Mouse (Mus musculus) NIH3T3 (cell line): ENCODE results near the gene Tmem189.
A peak's percentile ranks its signal among the peaks of the same experiment; 100 is the strongest.
"Not testable (repeated sequence)": the region's sequence is repeated elsewhere in the genome, so short reads cannot be mapped to it uniquely, and the experiment has no call there.

Experiments used
- DNase-seq: peaks from one replicate; pipeline ENCODE4 v3.0.0-alpha.2; 2012; ENCODE audit warnings: low read depth

Tmem189 gene

DNA sequence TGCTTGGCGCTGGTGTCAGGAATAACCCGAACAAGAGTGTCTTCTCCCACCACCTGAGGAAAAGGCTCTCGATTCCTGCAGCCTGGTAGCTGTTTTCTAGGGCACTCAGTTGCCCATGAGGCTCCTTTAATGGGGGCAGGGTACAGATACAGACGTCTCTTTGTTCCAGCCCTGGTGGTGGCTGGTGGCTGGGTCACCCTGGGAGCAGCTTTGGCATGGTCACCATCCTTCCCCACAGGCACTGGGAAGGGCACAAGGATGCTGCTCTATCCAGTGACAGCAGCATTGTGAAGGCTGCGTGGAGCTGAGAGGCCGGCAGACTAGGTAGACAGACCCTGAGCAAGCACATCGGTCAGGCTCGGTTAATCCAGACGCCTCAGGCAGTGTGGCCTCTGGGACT lies 38.0 kb downstream of the Tmem189 start:
- no peak for DNase-seq

DNA sequence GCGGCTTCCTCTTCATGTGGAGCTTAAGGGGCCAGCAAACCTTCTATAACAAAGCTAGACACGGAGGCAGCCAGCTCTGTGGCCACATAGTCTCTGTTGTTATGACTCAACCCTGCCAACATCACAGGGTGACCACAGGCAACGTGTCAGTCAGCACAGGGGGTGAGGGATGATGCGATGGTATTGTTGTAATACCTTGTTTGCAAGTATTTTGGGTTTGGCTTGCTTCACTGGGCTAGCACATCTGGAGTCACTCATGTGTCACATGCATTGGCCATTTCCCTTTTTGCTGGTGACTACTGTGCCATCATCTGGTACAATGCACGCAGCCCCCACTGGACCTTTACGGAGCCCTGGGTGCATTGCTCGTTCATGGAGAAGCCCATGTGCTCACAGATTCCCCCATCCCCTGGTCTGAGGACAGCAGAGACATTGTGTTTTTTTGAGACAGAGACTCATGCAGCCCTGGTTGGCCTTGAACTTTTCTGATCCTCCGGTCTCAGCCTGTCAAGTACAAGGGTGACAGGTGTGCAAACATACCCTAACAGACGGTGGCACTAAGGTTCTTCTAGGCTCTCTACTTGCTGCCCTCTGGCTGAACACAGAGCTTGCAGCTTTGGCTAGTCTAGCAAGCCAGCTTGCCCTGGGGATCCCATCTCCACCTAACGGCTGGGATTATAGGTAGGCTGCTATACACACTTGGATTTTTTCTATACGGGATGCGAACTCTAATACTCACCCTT lies 40.2 kb downstream of the Tmem189 start:
- DNase-seq = peak; percentile 51

DNA sequence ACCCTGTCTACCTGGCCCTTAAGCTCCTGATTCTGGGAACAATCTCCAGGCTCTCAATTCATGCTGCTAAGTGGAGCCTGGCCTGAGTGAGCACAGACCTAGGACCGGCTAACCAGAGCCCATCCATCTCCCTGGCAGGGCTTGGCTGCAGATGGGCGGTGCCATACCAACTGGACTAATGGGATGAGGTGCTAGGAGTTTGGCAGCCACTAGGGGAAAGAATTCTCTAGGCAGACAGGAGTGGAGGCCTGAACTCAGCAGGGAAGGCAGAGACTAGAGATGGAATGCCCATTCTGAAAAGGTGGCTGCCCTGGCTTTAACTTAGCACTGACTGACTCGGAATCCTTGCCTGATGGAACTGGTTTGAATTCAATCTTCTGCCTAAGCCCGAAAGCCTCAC lies 43.2 kb downstream of the Tmem189 start:
- peak; percentile 70 for DNase-seq

DNA sequence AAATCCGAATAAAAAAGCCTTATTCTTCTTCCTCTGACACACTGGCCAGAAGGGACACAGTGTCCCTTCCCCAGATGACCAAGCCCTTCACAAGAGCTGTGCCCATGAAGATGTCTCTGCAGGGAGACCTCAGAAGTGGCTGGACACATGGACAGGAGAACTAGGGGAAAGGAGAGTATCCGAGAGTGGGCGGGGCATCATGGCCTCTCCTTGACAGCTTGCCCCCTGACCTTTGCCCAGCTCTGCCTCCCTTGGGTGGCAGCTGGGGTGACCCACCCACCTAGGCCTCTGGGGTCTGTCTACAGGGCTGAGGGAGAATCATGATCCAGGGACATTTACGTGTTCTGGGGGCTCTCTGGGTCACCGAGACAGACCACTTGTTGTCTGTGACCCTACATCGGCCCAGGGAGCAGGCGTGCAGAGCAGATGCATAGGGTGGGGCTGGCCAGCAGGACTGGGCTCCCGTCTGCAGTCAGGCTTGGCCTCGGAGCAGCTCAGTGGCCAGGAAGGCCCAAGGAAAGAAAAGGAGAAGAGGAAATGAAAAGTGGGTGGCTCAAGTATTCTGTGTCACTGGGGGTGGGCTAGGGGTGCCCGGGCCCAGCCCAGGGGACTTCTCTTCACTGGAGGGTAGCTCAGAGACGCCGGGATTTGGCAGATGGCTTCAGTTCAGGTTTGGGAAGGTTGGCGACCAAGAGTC lies 46.1 kb downstream of the Tmem189 start:
- not testable (repeated sequence) for DNase-seq

DNA sequence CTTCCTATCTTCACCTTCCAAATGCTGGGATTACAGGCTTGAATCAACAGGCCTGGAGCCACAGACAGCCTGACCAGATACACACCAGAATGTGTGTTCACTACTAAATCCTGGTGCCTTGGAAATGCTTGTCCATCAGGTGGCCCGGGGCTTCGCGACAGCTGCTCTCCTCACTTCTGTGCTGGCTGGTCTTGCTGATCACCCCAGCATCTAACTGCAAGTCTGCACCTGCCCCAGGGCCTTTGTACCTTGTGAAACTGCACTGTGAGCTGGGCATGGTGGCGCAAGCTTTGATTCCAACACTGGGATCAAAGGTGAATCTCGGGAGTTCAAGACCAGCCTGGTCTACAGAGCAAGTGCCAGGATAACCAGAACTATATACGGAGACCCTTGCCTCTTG lies 47.5 kb downstream of the Tmem189 start:
- DNase-seq = no peak

DNA sequence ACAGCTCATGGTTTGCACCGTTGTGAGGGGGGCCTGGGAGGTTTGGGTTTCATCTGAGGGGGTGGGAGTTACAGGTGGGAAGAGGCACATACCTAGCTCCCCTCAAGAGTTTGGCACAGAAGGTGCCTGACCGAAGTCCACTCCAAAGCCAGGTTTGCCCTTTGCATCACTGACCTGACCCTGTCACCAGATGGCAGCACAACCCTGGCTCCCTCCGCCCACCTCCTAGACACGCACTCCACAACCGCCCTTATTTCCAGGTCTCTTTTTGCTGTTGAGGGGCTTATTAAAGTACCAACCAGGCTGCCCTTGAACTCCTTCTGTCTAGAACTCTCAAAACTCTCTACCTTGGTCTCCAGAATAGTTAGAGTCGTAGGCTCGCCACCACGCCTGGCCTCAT lies 48.3 kb downstream of the Tmem189 start:
- peak; percentile 32 for DNase-seq

DNA sequence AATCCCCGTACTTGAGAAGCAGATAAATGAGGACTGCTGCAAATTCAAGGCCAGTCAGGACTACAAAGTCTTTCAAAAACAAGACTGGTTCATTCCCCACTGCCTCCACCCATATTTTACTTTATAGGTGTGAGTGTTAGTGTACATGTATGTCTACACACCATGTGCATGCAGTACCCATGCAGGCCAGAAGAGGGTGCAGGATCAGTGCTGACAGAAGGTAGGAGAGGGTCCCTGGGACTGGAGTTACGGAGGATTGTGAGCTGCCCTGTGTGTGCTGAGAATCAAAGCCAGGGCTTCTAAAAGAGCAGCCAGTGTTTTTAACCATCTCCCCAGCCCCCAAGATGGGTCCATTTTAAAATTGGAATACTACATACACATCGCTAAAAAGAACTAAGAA lies 49.3 kb downstream of the Tmem189 start:
- peak; percentile 44 for DNase-seq

DNA sequence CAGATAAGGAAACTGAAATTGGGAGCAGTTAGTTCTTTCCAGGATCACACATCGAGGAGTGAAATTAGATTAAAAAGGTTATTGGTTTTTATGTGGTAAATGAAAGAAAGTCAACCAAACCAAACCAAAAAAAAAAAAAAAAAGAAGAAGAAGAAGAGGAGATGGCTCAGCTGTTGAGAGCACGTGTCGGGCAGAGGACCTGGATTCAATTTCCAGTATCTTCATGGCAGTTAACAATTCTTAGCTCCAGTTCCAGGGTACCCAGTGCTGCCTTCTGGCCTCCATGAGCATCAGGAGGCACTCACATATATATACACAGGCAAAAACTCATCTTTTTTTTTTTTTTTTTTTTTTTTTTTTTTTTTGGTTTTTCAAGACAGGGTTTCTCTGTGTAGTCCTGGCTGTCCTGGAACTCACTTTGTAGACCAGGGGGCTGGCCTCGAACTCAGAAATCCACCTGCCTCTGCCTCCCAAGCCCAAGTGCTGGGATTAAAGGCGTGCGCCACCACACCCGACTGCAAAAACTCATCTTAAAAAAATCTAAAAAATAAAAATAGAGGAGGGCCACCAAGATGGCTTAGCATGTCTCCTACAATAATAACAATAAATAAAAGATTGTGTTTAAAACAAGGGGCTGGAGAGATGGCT lies 54.6 kb downstream of the Tmem189 start:
- no peak for DNase-seq

DNA sequence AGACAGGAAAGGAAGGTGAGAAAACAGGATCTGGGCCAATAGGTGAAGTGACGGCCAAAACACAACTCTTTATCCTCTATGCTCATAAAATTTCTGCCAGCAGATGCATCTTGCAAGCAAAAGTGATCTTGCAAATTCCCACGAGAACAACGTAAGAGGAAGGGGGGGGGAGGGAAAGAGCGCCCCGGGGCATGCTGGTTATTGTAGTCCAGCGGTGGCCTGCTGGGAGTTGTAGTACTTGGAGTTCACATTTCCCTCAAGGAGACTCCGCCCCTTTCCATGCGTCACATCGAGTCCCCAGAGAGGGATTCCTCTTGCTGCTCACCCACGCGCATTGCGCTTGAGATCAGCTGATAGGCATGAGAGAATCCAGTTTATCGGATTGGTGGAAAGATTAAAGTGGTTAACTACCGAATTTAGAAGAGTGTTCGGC lies 55.3 kb downstream of the Tmem189 start:
- DNase-seq = peak; percentile 100

DNA sequence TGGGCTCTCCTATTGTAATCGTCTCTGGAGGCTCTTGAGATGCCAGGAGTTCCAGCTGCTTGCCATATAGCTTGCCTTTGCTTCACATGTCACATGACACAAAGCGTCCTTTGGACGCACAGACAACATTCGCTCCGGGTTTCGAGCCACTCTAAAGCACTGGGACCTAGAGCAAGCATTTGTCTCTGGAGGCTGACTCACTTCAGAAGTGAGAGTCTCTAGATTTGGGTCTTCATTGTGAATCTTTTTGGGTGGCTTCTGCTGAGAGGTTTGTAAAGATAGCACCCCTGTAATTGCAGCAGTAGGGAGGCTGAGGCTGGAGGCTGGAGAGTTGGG lies 56.1 kb downstream of the Tmem189 start:
- no peak for DNase-seq

DNA sequence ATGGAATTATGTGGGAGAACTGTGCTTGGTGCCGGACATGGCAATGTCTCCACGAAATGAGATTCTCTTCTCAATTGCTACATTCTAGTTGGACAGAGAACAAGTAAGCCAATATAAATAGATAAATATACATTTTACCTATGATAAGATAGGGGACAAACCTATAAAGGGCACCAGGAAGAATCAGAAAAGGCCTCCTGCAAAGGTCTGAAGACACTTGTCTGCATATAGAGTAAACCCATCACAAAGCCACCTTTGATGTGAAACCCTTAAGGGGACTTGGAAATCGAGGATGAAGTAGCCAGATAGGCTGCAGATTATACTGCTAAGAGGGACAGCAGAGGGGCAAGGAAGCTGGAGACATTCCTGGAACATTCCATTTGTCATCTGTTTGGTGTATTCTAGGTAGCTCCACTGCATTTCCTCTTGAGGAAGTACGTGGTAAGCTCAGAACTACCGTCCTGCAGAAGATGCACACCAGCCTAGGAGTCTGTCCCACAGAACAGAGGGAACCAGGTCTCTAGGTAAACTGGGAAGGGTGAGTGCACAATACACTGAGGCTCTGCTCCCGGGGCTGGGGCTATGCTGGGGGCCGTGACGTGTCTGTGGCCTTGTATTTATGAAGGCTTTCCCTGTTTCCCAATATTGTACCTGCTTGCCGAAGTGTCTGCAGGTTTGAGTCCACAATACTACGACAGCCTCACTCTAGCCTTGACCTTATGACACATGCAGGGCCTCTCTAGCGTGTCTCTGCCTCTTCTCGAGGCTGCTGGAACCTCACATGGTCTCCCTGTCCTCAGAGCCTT lies 56.7 kb downstream of the Tmem189 start:
- DNase-seq = no peak

DNA sequence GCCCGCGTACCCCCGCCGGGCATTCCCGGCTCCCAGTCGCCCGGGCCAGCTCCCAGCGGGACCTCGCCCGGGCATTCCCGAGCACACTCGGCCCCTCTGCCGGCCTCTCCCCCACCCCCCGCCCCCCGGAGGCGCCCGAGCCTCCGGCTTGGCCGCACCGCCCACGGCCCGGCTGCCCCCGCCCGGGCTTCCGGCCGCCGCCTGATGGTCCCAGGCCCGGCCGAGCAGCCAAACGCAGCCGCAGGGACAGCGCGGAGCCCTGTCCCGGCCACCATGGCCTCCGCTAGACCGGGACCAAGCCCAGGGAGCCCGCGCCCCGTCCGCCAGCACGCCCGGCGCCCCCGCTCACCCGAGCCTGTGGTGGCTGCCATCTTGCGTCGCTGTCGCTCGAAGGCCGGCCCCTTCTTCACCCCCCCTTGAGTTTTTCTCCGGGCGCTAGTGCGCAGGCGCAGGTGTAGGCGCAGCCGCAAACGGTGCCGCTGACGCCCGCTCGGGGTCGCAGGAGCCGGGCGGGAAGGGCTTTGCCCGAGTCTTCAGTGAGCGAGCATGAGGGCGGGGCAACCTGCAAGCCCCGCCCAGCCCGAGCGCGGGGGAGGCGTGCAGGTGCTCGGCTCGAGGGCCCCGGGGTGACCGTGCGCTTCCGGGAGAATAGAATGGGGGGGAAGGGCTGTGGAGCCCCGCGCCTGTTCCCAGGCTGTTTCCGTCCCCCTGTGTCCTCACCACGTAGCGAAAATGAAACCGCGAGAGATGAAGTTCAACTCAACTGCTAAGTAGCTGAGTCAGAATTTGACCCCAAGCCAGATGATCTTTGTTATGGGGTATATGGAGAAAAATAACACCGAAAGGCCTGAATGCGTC lies 57.8 kb downstream of the Tmem189 start, which contains the start of gene Ube2v1:
Ube2v1 (minus strand) TSS at position 505 of the 858 bp plus-strand sequence.
- peak; percentile 99 for DNase-seq

DNA sequence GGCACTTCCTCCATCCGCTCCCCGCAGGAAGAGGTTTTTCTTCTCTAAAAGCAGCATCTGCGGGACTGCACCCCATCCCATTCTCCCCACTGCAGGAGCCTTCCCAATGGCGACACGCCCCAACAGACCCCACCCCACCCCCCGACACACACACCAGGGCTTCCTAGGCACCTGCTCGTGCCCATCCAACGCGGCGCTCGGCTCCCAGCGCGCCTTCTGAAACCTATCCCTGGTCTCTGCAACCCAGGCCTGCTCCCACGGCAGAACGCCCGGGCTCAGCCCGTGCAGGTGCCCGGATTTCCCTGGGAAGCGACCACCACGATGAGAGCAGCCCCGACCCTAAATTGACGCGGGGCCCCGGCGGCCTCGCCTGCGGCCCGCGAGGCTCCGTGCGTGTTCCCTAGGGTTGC lies 58.4 kb downstream of the Tmem189 start:
- DNase-seq = peak; percentile 31

DNA sequence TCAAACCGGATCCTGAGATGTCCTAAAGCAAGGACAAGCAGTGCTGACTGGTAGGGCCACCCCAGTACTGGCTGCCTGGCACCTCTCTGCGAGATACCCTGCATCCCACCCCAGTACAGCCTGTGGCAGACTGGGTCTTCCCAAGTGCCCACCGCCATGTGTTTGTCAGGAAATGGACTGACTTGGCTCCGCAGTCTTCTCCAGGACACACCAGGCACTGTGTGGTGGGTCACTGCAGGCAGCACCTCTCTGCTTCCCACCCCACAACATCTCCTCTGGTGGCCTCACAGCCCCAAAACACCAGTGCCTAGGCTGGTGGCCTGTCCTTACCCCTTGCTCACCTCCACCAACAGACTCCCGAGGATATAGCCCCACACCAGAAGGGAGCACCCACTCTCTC lies 59.2 kb downstream of the Tmem189 start:
- DNase-seq = no peak

DNA sequence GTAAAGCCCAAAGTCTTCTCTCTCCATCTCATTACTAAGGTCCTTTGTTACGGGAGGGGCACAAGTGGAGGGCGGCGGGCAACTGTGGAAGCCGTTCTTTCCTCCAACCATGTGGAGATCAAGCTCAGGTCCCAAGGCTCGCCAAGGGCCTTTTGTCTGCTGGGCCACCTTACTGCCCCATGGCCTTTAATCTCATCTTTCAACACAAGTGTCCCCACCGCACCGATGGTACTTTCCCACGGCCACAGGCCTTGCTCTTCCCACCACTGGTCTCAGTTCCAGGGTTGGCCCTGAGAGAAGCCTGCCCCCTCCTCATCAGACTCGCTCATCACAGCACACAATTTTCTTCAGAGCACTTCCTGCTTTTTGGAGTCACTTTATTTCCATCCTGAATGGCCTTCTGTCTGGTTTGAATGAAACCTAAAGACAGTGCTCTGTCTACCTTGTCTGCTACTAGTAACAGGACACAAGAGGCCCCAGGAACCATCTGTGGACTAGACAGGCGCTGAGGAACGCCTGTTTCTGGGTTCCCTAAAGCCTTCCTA lies 59.9 kb downstream of the Tmem189 start:
- no peak for DNase-seq

DNA sequence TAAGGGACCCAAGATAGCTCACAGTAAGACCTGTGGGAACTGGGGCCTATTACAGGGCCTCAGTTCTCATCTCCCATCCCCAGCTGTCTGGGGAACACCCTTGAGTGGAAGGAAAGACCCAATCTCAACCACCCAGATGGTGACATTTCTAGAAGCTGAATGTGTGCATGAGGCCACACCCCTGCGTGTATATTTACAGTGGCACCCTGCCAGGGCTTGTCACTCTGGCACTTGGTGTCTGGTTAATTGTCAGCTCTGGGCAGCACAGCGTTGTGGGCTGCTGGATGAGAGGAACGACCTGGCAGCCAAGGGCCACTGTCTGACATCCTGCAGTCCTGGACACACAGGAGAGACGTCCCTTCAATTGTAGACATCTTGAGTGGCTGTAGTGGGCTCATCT lies 60.8 kb downstream of the Tmem189 start:
- DNase-seq = peak; percentile 34

DNA sequence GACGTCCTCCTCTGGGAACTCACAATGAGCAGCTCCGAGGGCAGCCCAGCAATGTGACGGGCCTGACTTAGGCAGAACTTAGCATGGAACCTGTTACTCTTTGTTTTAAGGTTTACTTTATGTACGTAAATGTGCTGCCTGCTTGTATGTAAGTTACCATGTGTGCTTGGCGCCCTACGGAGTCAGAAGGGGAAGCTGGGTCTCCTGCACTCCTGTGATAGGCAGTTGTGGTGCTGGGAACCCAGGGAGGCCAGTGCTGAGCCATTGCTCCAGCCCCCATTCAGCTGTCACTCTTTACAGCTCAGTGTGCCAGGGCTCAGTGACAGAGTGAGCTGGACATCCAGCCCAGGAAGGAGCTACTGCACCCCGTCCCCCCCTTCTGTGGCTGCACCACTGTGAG lies 62.6 kb downstream of the Tmem189 start:
- DNase-seq = no peak

DNA sequence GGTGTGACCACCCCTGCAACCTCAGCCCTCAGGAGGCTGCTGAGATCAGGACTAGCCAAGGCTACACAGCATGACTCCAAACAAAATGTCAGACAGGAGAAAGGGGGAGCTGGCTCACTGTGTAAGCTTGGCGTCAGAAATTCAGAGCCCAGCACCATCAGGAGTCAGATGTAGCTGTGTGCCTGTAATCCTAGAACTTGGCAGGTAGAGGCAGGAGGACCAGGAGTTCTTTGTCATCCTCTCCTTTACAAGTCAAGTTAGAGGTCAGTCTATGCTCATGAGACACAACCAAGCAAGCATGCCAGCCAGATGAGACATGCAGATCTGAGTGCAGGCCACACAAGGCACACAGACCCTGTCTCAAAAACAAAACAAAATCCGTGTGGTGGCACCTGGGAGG lies 64.0 kb downstream of the Tmem189 start:
- DNase-seq = no peak

DNA sequence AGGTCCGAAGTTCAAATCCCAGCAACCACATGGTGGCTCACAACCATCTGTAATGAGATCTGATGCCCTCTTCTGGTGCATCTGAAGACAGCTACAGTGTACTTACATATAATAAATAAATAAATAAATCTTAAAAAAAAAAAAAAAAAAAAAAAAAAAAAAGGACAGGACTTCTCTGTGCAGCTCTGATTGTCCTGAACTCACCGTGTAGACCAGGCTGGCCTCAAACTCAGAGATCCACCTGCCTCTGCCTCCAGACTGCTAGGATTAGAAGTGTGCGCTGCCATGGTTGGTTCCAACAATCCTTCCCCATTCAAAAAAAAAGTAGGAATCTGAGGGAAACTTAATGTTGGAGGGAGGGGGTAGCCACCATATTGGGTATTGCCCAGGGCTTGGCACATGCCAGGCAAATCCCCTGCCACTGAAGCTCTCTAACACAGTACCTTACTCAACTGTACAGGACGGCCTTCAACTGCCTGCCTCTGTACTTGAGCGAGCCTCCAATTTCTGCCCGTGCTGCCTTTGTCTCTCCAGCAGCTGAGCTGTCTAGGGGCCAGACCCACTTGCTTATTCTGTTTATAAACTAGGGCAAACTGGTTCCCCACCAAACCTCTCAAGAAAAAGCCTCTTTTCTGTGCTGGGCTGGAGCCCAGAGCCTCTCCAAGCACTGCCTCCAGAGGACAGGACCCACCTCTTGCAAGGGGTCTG lies 65.1 kb downstream of the Tmem189 start:
- no peak for DNase-seq

DNA sequence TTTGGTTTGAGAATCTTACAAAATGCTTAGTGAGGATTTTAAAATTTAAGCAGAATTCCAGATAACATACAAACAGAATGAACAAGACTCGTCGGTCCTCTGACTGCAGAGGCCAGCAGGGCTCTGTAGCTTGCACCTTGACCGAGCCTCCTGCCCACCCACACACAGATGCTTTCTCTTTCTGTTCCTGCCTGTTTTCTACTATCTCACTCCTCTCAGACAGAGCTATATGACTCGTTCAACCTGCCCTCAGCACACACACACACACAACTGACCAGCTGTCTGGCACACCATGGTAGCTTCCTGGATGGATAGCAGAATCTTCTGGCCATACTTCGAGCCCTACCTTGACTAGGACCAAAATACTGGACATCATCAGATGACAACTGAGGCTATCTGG lies 66.7 kb downstream of the Tmem189 start:
- DNase-seq = no peak
